Mouse (Mus musculus) megakaryocyte-erythroid progenitor cell, adult 5-6 weeks (primary cell): ENCODE data around the gene Nfkbiz. TPM values are rescaled to one million over a fixed set of nuclear protein-coding genes. Genes with fewer than 3 reads are reported as not detected.
A peak's percentile ranks its signal among the peaks of the same experiment; 100 is the strongest.

Experiments used
- ATAC-seq: replicated peaks from 2 replicates; pipeline ENCODE4 v1.8.0; 2016; ENCODE audit warnings: mild to moderate bottlenecking, inconsistent platforms; ENCODE audit not compliant: severe bottlenecking, poor library complexity, low FRiP score, low TSS enrichment
- total RNA-seq, 2 experiments: library from RNA; stranded (forward) in 1 of 2; stranded (reverse) in 1 of 2; fragments of 200-1000, 215-1000 nt in 1 of 2; fragments of >200 nt in 1 of 2; fragmentation: Nextera tagmentation in 1 of 2; gene quantifications; 2 replicates each; pipeline ENCODE4 v1.2.3; 2014 to 2017

Nfkbiz gene
- total RNA-seq, 2 experiments from 2014 or later = 3.5 to 9.4 TPM

GRCm38 (mm10) chr16:55837168-55837567 lies 1.5 kb downstream of the Nfkbiz start:
- no peak for ATAC-seq

- ATAC-seq = no peak
These were observed 2.9 kb downstream of the Nfkbiz start for GRCm38 (mm10) chr16:55835798-55836197.

- peak; percentile 54 for ATAC-seq
These were observed 6.1 kb downstream of the Nfkbiz start for GRCm38 (mm10) chr16:55832617-55833016.

DNA sequence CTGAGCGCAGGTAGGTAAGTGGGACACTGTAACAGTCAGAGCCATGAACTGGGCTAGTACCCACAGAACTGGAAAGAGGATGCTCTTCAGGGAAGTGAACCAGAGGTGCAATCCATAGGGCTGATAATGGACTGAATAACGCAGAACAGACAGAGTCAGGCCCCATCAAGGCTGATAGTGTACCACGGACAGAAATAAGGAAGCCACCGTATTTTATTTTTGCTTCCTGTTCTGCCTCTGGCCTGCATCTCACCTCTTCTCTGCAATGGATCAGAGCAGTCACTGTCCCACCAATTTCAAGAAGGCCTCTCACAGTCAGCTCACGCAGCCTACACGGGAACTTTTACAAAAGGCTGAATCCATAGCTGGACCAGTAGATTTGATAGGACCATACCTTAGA lies 6.7 kb downstream of the Nfkbiz start:
- ATAC-seq = no peak

- ATAC-seq = no peak
These were observed 7.2 kb downstream of the Nfkbiz start for GRCm38 (mm10) chr16:55831451-55831850.

GRCm38 (mm10) chr16:55823398-55824155 lies 15.1 kb downstream of the Nfkbiz start:
- no peak for ATAC-seq

DNA sequence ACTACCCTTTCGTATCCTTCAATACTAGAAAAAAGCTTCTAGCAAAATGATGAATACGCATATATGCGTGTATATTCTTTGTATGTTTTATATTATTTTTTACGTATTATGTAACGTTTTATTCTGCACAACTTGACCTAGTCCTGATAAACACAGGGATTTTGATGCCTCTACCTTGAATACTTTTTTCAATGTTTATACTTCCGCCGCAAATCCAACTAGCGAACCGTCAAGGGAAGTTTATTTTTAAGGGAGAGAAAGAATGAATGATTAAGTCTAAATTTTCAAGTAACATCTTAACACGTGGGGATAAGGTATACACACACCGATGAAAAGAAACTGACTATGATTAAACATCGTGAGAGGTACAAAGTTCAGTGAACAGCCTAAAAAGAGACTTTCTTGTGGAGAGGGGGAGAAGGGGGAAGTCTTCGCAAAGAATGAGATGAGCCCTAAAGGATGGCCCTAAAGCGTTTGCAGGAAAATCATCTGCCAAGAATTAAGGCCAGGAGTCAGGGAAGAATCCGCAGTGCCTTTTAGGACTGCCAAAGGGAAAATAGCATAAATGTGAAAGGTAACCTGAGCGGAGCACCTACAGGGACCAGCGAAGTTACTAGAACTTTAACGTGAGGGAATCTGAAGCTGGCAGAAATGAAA lies 15.8 kb downstream of the Nfkbiz start:
- no peak for ATAC-seq

DNA sequence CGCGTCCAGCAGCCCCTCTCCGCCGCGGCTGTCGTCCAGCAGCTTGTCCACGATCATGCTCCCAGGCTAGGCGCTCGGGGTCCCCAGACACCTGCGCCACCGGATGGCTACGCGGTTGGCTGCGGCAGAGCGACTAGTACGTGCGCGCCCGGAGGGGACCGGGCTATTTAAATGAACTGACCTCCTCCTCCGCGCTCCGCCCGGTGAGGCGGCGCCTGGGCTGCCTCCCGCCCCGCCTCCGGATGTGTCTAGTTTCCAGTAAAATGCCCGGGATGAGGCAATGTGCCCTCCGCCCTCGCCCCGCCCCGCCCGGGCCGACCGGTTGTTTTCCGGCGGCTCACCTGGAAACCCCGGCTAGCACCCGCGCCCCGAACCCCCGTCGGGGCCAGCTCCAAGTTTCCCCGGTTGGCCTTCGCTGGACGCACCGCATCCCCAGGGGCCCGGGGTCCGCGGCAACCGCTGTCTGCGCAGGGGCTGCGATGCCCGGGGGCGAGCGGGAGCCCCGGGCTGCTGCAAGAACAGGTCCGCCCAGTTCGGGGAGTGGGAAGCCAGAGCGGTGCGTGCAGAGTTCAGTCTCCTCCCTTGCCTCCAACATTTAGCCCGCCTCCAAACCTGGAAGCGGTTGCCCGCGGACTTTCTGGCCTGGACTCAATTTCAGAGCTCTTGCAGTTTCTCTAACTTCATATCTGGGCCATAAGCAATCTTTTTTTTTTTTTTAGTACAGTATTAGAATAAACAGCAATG lies 16.5 kb downstream of the Nfkbiz start:
- peak; percentile 96 for ATAC-seq

- ATAC-seq = peak; percentile 3; the same call in 1 of the 2 replicates
These were observed 17.1 kb downstream of the Nfkbiz start for GRCm38 (mm10) chr16:55821571-55821981.

GRCm38 (mm10) chr16:55820916-55821570 lies 17.7 kb downstream of the Nfkbiz start:
- no peak for ATAC-seq

DNA sequence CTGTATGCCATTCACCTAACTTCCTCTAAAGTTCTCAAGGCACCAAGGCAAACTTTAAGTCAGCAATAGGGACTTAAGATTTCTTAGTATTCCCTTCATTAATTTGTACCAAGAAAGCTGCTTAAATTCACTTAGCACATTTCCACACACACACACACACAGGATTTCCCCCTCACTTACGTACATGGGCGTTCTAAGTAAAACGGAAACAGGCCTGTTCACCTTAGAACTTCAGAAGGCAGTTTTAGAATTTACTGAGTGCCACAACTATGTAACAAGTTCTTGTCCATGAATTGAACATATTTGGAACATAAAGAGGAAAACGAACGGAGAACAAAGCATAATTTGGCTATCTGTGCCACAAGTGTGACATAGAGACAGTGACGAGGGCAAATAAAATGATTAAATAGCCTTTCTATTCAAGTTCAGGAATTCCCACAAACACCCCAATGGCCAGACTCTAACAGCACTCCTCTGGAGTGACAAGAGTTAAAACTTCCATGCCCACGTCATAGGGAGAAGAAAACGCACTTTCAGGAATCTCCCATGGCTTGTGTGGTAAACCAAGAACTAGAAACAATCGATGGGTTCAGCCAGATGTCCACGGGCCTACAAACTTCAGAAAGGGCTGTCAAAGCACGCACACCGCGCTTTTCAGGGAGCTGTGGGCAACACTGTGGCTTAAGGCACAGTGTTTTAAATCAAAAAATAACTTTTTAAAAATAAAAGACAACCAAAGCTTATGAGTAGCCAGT lies 18.4 kb downstream of the Nfkbiz start:
- ATAC-seq = no peak

DNA sequence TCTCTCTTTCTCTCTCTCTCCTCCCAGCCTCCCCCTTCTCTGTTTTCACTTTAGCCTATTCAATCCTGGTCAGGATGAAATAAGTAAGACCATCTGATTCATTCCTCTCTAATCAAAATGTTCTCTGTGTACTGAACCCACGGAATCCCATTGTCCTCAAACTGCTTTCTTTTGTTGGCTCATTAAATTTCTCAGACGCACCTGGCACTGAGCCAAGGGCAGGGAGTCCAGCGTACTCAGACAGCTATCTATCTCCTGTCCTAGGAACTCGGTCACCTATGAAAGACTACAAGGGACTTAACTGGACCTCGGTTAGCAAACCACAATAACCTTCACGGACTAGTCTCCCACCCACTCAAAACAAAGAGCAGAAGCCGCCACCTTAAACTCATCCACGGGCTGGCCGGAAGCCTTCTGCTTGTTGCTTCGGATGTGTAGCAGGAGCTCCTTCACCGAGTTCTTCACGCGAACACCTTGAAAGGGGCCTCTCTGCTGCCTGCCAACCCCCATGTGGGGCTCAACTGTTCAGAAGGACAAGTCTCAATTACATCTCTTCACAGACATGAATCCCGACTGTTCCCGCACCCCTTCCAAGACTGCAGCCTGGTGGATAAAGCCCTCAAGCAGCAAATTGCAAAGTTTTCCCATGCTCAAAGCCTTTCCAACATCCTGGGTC lies 19.4 kb downstream of the Nfkbiz start:
- ATAC-seq = no peak

DNA sequence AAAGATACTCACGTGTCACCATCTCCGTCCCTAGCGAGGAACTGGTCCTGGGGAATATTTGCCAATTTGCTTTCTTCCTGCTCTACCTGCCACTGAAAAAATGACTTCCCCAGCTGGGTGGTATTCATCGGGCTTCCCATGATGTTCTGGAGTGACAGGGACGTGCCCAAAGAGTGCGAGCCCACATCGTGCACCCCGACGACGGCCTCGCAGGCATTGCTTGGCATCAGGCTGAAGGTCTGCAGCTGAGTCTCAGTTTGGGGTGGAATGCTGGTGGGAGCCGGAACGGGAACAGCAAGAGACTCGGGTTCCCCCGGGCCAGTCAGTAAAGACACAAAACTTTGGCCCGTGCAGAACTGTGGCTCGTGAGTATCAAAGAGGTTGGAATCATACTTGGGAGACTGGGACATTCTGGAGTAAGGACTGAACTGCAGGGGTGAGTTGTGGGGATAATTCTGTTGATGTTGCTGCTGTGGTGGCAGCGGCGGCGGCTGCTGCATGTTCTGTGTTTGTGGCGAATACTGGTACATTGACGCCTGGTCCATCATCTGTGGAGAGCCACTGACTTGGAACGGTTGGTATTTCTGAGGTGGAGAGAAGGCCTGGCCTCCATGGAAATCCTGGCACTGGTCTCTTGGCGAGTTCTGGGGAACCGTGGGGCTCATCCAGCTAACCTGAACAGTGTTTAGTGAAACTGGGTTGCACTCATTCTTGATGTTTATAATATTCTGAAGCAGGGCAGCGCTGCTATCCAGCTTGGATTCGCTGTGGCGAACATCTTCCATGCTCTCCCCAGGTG lies 20.8 kb downstream of the Nfkbiz start:
- no peak for ATAC-seq

DNA sequence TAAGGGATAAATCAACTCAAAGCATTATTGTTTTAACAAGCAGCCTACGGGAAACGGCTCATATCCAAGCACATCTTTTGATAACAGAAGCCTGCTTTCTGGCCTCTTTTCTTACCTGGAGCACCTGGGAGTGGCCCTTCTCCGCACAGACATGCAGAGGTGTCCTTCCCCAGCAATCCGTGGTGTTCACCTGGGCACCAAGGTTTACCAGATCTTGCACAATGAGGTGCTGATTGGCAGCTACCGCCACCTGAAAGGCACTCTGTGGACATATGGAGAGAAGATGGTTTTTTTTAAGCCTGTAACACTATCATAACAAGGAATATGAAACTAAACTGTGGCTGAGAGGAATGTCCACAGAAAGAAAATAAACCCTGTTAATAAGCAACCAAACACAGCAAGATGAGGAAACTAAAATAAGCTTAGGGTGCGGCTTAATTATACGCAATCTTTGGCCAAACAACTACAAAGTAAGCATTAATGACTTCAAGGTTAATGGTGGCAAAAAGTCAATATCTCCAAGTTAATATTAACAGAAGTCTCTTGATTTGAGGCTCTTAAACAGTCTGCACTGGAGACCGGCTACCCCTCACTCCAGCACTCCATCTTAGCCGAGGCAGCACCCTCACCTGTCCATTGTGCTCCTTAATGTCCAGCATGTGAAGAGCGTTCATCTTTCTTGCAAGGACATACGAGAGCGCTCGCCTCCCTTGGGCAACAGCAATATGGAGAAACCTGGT lies 22.3 kb downstream of the Nfkbiz start:
- ATAC-seq = no peak

DNA sequence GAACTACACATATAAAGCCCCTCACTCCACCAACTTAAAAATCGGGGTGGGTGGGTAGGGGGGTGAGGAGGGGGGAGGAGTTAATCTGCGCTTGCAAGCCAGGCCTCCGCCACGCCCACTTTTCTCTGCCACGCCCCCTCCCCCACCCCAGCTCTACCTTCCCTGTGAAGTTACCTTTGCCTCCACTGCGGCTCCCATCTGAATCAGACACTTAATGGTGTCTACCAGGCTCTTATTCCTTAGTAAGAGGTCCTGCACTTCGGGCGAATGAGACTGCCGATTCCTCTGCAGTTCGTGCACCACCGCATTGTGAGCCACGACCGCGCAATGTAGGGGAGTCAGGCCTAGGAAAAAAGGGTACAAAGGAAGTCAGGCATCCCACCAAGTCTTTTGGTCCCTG lies 23.2 kb downstream of the Nfkbiz start:
- no peak for ATAC-seq

GRCm38 (mm10) chr16:55814686-55815085 lies 24.0 kb downstream of the Nfkbiz start:
- ATAC-seq = no peak

GRCm38 (mm10) chr16:55813916-55814315 lies 24.8 kb downstream of the Nfkbiz start:
- ATAC-seq = no peak
